9 mouse cellular contexts compared by ENCODE assay signal in the genomic region with DNA sequence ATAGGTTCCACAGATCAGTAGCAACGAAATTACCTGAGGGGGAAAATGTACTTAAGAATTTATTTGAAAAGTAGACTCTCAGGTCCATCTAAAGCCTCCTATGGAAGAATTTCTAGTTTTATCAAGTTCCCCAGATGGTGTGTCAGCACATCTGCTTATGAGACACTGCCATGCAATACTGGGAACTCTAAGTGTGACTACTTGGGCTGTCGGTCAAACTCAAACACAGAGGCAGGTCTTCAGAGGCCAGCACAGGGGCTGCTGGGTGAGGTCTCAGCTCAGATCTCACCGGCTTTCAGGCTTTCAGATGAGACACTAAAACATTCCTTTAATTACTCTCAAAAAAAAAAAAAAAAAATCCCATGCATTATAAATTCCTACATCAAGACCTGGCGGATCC.
A peak's percentile ranks its signal among the peaks of the same experiment; 100 is the strongest.
DNase-seq lines count a peak whose midpoint lies in the region; ATAC-seq lines count a peak whose summit lies in the region.
"Had no signal": no experiment of that assay in that cellular context is flagged by ENCODE, and none has a peak within 500 bp of the region (broad histone marks: within the 10 kb centered on the region; RNA-seq: fewer than 3 reads in every experiment).

No protein-coding gene starts in this region.

- peak overlapping the region; percentile 83; the same call in 1 of the 2 replicates for H3K27ac ChIP-seq in forebrain, embryonic 10.5 days
- H3K27ac ChIP-seq in forebrain, embryonic 11.5 days (ENCODE audit: low read depth, low read length), result no peak overlapping the region
- peak overlapping the region; percentile 88 for H3K27ac ChIP-seq in limb, embryonic 10.5 days
- no peak overlapping the region for H3K27ac ChIP-seq in neural tube, embryonic 14.5 days (ENCODE audit: low read depth, low read length)

- peaks cover 8% of the 10 kb centered on the region for H3K9me3 ChIP-seq in forebrain, embryonic 10.5 days
- H3K9me3 ChIP-seq in forebrain, embryonic 11.5 days (ENCODE audit: control insufficient read depth, low read length), result no peaks in the 10 kb centered on the region
- peaks cover 28% of the 10 kb centered on the region for H3K9me3 ChIP-seq in megakaryocyte, embryonic 14.5 days
- no peaks in the 10 kb centered on the region for H3K9me3 ChIP-seq in limb, embryonic 10.5 days (replicated peaks)
- no peaks in the 10 kb centered on the region for H3K9me3 ChIP-seq in neural tube, embryonic 14.5 days (ENCODE audit: control insufficient read depth, low read length)

- 0 out of 2 replicates have a peak overlapping the region, but pooled peaks have one; percentile 38 for H3K4me3 ChIP-seq in forebrain, embryonic 10.5 days
- no peak overlapping the region for H3K4me3 ChIP-seq in forebrain, embryonic 11.5 days (ENCODE audit: low read depth, low read length)
- H3K4me3 ChIP-seq in megakaryocyte, embryonic 14.5 days (replicated peaks), result peak overlapping the region; percentile 86
- H3K4me3 ChIP-seq in limb, embryonic 10.5 days, result peak overlapping the region; percentile 36; the same call in 1 of the 2 replicates
- no peak overlapping the region for H3K4me3 ChIP-seq in neural tube, embryonic 14.5 days (ENCODE audit: low read depth, low read length)

- no peaks in the 10 kb centered on the region for H3K36me3 ChIP-seq in forebrain, embryonic 10.5 days (replicated peaks)
- H3K36me3 ChIP-seq in forebrain, embryonic 11.5 days (ENCODE audit: control insufficient read depth, insufficient read depth, low read length), result no peaks in the 10 kb centered on the region
- H3K36me3 ChIP-seq in megakaryocyte, embryonic 14.5 days (replicated peaks; ENCODE audit: low read length), result no peaks in the 10 kb centered on the region
- no peaks in the 10 kb centered on the region for H3K36me3 ChIP-seq in limb, embryonic 10.5 days
- H3K36me3 ChIP-seq in neural tube, embryonic 14.5 days (ENCODE audit: control insufficient read depth, insufficient read depth, low read length), result no peaks in the 10 kb centered on the region

- WGBS in forebrain, embryonic 10.5 days, result 90% methylated on average over 4 of the region's 4 CpGs
- WGBS in forebrain, embryonic 11.5 days, result 86% methylated on average over 4 of the region's 4 CpGs
- 84% methylated on average over 4 of the region's 4 CpGs for WGBS in limb, embryonic 10.5 days
- WGBS in neural tube, embryonic 14.5 days, result 75% methylated on average over 4 of the region's 4 CpGs

- ATAC-seq in forebrain, embryonic 11.5 days (replicated peaks; ENCODE audit: low FRiP score), result no peak
- no peak for ATAC-seq in megakaryocyte, adult 5-6 weeks (ENCODE audit: poor library complexity, severe bottlenecking)
- ATAC-seq in neural tube, embryonic 14.5 days (ENCODE audit: low read depth), result no peak

- H3K27me3 ChIP-seq in forebrain, embryonic 10.5 days (ENCODE audit: poor library complexity, severe bottlenecking), result peaks cover 60% of the 10 kb centered on the region
- H3K27me3 ChIP-seq in forebrain, embryonic 11.5 days (ENCODE audit: control insufficient read depth, insufficient read depth, low read length), result peaks cover 41% of the 10 kb centered on the region
- peaks cover 6% of the 10 kb centered on the region for H3K27me3 ChIP-seq in megakaryocyte, embryonic 14.5 days (replicated peaks)
- H3K27me3 ChIP-seq in limb, embryonic 10.5 days (ENCODE audit: low read depth, poor library complexity, severe bottlenecking), result peaks cover 34% of the 10 kb centered on the region
- H3K27me3 ChIP-seq in neural tube, embryonic 14.5 days (ENCODE audit: control insufficient read depth, insufficient read depth, low read length), result peaks cover 25% of the 10 kb centered on the region

- DNase-seq in forebrain, embryonic 10.5 days (ENCODE audit: extremely low spot score, low spot score), result no peak
- no peak for DNase-seq in forebrain, embryonic 11.5 days (ENCODE audit: low spot score)
- no peak for DNase-seq in limb, embryonic 10.5 days (ENCODE audit: low spot score)
- DNase-seq in frontal cortex, postnatal 10 days (ENCODE audit: low spot score in 2 of 2), result no peak
- DNase-seq in frontal cortex, postnatal 14 days (ENCODE audit: low spot score in 2 of 2), result no peak
- DNase-seq: cerebellum, adult 9-10 months had no signal

- H3K9ac ChIP-seq in forebrain, embryonic 11.5 days (ENCODE audit: low read length), result no peak overlapping the region; the same call in 1 of the 2 replicates
- no peak overlapping the region for H3K9ac ChIP-seq in neural tube, embryonic 14.5 days (replicated peaks; ENCODE audit: low read depth, low read length)

- peaks cover 13% of the 10 kb centered on the region for H3K4me1 ChIP-seq in forebrain, embryonic 10.5 days
- H3K4me1 ChIP-seq in forebrain, embryonic 11.5 days (replicated peaks; ENCODE audit: control insufficient read depth, insufficient read depth, low read length), result no peaks in the 10 kb centered on the region
- peaks cover 29% of the 10 kb centered on the region for H3K4me1 ChIP-seq in megakaryocyte, embryonic 14.5 days
- H3K4me1 ChIP-seq in limb, embryonic 10.5 days, result peaks cover 17% of the 10 kb centered on the region
- H3K4me1 ChIP-seq in neural tube, embryonic 14.5 days (ENCODE audit: control insufficient read depth, insufficient read depth, low read length), result no peaks in the 10 kb centered on the region

- no peak overlapping the region for H3K4me2 ChIP-seq in forebrain, embryonic 11.5 days (ENCODE audit: low read depth, low read length, severe bottlenecking)
- H3K4me2 ChIP-seq in neural tube, embryonic 14.5 days (ENCODE audit: low read depth, low read length), result peak overlapping the region; percentile 41; the same call in 1 of the 2 replicates

Comparison
In these comparisons a context has a peak if more than half of its experiments do, and no peak if none do; other contexts are left out.
1. H3K27ac ChIP-seq: peak in forebrain, embryonic 10.5 days (single experiment) and limb, embryonic 10.5 days (single experiment); none in forebrain, embryonic 11.5 days (single experiment) and neural tube, embryonic 14.5 days (single experiment).
2. H3K4me3 ChIP-seq: peak in forebrain, embryonic 10.5 days (single experiment), megakaryocyte, embryonic 14.5 days (single experiment) and limb, embryonic 10.5 days (single experiment); none in forebrain, embryonic 11.5 days (single experiment) and neural tube, embryonic 14.5 days (single experiment).